Mouse (Mus musculus): ENCODE data around the gene Mpp3.

Mpp3 gene

DNA sequence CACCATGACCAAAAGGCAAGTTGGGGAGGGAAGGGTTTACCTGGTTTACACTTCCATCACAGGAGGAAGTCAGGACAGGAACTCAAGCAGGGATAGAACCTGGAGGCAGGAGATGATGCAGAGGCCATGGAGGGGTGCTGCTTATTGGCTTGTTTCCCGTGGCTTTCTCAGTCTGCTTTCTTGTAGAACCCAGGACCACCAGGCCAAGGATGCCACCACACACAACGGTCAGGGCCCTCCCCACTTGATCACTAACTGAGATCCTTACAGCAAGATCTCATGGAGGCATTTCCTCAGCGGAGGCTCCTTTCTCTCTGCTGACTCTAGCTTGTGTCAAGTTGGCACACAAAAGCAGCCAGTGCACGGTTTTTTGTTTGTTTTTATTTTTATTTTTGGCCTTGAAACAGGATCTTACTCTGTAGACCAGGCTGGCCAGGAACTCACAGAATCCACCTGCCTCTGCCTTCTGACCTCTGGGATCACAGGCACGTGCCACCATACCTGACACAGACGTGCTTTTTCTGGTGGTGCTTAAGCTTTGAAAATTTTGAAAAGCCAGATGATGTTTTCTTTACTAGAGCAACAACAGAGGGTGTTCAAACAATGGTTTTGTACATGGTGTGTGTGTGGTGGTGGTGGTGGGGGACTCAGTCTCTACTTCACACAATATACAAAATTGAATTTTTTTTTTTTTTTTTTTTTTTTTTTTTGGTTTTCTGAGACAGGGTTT lies at the start of gene Mpp3:
Mpp3 (minus strand) TSS at position 375 of the 730 bp plus-strand sequence.
- DNase-seq (ENCODE audit: low spot score), result no peak

- no peak for DNase-seq (ENCODE audit: low spot score)
These were observed 45.5 kb upstream of the Mpp3 start for GRCm38 (mm10) chr11:102073722-102074121.

DNA sequence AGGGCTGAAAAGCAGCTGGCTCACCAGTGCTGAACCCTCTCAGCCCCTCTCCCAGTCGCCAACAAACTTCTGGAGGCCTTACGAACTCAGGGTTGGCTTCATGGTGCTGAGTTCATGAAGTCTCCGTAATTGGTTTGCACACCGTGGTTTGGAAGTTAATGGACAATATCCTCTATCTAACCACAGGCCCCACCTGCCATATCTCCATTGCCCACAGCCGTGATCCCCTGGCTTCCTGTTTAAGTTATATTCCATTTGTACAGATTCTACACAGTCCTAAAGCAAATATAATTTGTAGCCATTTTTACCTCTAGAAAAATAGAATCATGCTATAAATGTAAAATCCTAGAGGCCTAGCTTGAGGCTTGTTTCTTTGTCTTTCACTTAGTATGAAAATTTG lies 44.5 kb upstream of the Mpp3 start:
- no peak for DNase-seq (ENCODE audit: low spot score)

DNA sequence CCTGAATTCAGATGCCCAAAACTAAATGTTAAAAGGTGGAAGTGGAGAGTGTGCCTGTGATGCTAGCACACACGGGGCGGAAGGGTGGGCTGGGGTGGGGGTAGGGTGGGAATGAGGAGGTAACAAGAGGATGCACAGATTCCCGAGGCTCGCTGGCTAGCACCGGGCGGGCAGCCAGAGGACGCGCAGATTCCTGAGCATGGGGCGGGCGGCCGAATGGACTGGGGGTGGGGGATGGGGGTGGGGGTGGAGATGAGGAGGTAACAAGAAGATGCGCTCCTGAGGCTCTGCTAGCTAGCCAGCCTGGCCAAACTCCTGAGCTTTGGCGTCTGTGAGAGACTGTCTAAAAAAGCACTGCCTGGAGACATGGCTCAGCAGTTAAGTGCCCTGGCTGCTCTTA lies 42.2 kb upstream of the Mpp3 start:
- peak; percentile 37 for DNase-seq (ENCODE audit: low spot score)

DNA sequence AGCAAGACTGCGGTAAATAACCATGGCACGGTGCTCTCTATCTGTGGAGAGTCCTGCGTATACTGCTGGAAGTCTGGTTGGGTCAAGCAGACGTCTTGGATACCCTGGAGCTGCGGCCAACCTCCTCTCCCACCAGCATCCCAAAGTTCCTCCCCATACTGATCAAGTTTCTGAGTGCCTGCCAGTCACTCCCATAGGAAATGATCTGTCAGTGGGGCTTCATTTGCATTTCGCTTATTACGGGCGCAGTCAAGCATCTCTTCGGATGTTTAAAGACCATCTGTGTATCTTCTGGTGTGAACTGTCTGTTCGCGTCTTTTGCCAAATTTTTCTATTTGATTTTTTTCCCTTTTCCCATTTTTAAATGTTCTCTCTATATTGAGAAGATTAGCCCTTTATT lies 41.4 kb upstream of the Mpp3 start:
- DNase-seq (ENCODE audit: low spot score), result peak; percentile 17

GRCm38 (mm10) chr11:102068969-102069368 lies 40.7 kb upstream of the Mpp3 start:
- DNase-seq (ENCODE audit: low spot score), result peak; percentile 50

- no peak for DNase-seq (ENCODE audit: low spot score)
These were observed 34.8 kb upstream of the Mpp3 start for GRCm38 (mm10) chr11:102063076-102063475.

- no peak for DNase-seq (ENCODE audit: low spot score)
These were observed 33.7 kb upstream of the Mpp3 start for GRCm38 (mm10) chr11:102061941-102062473.

DNA sequence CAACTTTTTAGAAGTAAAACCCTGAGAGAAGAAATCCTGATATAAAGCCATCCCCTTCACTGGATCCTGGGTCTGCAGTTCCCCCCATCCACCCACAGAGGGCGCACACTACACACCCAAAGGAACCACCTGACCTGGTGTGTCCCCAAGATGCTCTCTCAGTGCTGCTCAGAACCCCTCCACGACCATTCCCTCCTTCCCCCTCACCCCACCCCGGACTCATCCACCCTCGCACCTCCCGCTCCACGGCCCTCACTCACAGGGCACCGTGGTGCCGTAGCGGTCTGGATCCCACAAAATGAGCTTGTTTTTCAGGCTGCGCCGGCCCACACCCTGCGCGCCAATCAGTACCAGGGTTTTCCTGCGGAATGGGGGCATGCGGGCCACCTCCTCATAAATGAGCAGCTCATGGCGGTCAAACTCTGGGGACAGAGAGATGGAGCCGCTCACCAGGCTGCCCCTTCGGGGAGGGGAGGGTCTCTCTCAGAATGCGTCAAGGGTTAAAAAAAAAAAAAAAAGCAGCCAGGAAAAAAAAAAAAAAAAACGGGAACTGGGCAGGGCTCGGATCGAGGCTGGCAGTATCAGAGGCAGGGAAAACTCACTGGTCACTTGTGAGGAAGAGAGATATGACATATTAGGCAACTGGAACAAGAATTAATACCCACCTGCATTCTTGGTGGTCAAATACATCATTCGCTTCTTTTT lies 33.1 kb upstream of the Mpp3 start:
- peak; percentile 85 for DNase-seq (ENCODE audit: low spot score)

- DNase-seq (ENCODE audit: low spot score), result peak; percentile 73
These were observed 25.6 kb upstream of the Mpp3 start for GRCm38 (mm10) chr11:102053847-102054246.

DNA sequence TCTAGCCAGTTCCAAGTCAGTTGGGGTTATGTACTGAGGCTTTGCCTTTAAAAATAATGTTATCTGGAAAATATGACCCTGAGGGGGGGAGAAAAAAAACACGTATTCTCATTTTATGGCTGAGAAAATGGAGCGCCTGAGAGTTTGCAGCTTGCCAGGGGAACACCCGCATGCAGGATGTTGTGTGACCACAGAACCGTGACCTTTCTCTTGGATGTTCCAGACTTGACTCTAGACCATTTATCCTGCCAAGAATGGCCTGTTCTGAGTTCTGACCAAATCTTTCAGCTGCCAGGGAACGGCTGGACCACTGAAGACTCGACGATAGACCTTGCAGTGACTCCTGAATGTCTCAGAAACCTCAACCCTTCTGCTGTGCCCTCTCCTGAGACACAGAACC lies 24.9 kb upstream of the Mpp3 start:
- no peak for DNase-seq (ENCODE audit: low spot score)

GRCm38 (mm10) chr11:102052697-102053096 lies 24.4 kb upstream of the Mpp3 start:
- no peak for DNase-seq (ENCODE audit: low spot score)

GRCm38 (mm10) chr11:102051954-102052353 lies 23.7 kb upstream of the Mpp3 start:
- DNase-seq (ENCODE audit: low spot score), result no peak

- DNase-seq (ENCODE audit: low spot score), result no peak
These were observed 23.3 kb upstream of the Mpp3 start for GRCm38 (mm10) chr11:102051541-102051940.

GRCm38 (mm10) chr11:102049875-102050482 lies 21.7 kb upstream of the Mpp3 start:
- DNase-seq (ENCODE audit: low spot score), result no peak

- DNase-seq (ENCODE audit: low spot score), result no peak
These were observed 18.3 kb upstream of the Mpp3 start for GRCm38 (mm10) chr11:102046607-102047006.

DNA sequence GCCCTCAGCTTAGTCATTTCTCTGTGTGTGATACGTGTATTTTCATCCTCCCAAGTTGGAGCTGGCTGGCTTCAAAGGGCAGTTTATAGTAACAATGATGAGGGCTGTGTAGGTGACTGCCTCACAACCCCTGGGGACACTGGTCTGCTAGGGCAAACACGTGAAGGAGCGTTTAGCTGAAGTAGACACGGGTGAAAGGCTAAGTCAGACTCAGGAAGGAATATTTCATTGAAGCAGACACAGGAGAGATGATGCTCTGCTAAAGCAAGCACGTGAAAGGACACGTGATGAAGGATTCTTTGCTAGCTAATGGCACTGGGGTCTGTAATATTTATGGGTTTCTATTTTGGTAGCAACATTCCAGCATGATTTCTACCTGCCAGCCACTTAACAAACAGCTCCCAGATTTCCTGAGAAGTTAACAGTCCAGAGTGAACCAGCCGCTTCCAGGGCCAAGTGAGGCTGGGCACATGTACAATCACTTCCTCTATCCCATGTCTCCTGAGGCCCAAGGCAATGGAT lies 16.5 kb upstream of the Mpp3 start:
- DNase-seq (ENCODE audit: low spot score), result no peak

DNA sequence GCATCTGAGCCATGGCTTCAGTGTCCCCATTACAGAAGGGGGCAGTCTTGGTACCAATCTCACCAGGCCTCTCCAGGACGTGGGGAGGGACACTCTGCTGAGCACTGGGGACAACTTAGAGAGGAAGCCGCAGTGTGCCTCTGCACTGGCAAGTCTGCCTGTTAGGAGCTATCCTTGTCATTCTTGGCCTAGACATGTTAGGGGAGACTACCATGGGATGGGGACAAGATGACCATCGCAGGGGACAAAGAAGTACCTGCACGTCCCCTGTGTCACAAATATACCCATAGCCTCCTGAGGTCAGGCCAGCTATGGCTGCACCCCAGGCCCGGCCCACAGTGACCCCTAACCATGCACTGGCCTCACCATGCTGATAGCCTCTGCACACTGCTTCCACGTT lies 15.1 kb upstream of the Mpp3 start:
- DNase-seq (ENCODE audit: low spot score), result no peak

GRCm38 (mm10) chr11:102042971-102043370 lies 14.7 kb upstream of the Mpp3 start:
- DNase-seq (ENCODE audit: low spot score), result no peak

GRCm38 (mm10) chr11:102041350-102041949 lies 13.2 kb upstream of the Mpp3 start, which contains the start of gene Cd300lg:
Gene Cd300lg, plus strand, starts transcription at chr11:102041509.
- DNase-seq (ENCODE audit: low spot score), result no peak

- no peak for DNase-seq (ENCODE audit: low spot score)
These were observed 12.4 kb upstream of the Mpp3 start for GRCm38 (mm10) chr11:102040646-102041045.

- DNase-seq (ENCODE audit: low spot score), result peak; percentile 94
These were observed 11.9 kb upstream of the Mpp3 start for GRCm38 (mm10) chr11:102040138-102040524.

Measured in embryo, embryonic 10 days (tissue).